Mouse (Mus musculus) CH12.LX (cell line): Measurements from ENCODE around the gene Srarp. TPM values are rescaled to one million over a fixed set of nuclear protein-coding genes. Genes with fewer than 3 reads are reported as not detected.

Experiments
- DNase-seq: peaks from one replicate; pipeline ENCODE4 v3.0.0-alpha.2; 2013; ENCODE audit errors: extremely low read depth
- H3K27ac ChIP-seq: 2 replicates; pipeline ENCODE4 v1.5.1; 2012; ENCODE audit warnings: low read depth, mild to moderate bottlenecking, control low read depth, moderate library complexity; ENCODE audit not compliant: insufficient read depth
- H3K27me3 ChIP-seq: replicated peaks from 2 replicates; pipeline ENCODE3; 2012; ENCODE audit warnings: inconsistent platforms
- H3K36me3 ChIP-seq, 2 experiments: replicated peaks in 1 of 2; 2 replicates each; pipeline versions ENCODE3 to v1.6.1; 2012; ENCODE audit warnings: inconsistent platforms in 1 of 2, low read length in 1 of 2, mild to moderate bottlenecking in 1 of 2, mixed read lengths in 1 of 2, moderate library complexity in 1 of 2; ENCODE audit not compliant: control insufficient read depth in 1 of 2, insufficient read depth in 1 of 2
- H3K4me1 ChIP-seq, 2 experiments: 2 replicates each; pipeline ENCODE4 v1.6.1; 2012; ENCODE audit warnings: inconsistent platforms in 1 of 2, moderate library complexity in 1 of 2; ENCODE audit not compliant: insufficient read depth in 2 of 2, control insufficient read depth in 1 of 2
- H3K4me2 ChIP-seq: 2 replicates; pipeline ENCODE4 v1.6.1; 2012; ENCODE audit warnings: low read depth, mild to moderate bottlenecking, control low read depth; ENCODE audit not compliant: poor library complexity, insufficient read depth, severe bottlenecking
- H3K4me3 ChIP-seq, 3 experiments: fragments of 150-350 bp in 1 of 3; sonication (generic) in 1 of 3; replicated peaks in 1 of 3; 2 replicates each; pipeline versions ENCODE3 to v1.5.1; 2011 to 2012; ENCODE audit warnings: low read depth in 2 of 3, low read length in 2 of 3, mild to moderate bottlenecking in 2 of 3, moderate library complexity in 2 of 3, control low read depth in 1 of 3, improper control_type of control experiment in 1 of 3, inconsistent platforms in 1 of 3, mixed read lengths in 1 of 3; ENCODE audit not compliant: poor library complexity in 1 of 3
- H3K79me2 ChIP-seq: replicated peaks from 2 replicates; pipeline ENCODE4 v1.6.1; 2012; ENCODE audit warnings: mild to moderate bottlenecking, moderate library complexity; ENCODE audit not compliant: control insufficient read depth, poor library complexity, insufficient read depth, severe bottlenecking; ENCODE audit errors: extremely low read depth
- H3K9ac ChIP-seq: 2 replicates; pipeline ENCODE4 v1.6.1; 2012; ENCODE audit warnings: low read depth, mild to moderate bottlenecking, control low read depth, moderate library complexity; ENCODE audit not compliant: insufficient read depth
- H3K9me3 ChIP-seq: replicated peaks from 2 replicates; pipeline ENCODE3; 2012; ENCODE audit warnings: low read length, inconsistent platforms, mixed read lengths
- CHD1 ChIP-seq: IDR thresholded peaks from 2 replicates; pipeline ENCODE4 v1.6.1; 2012; ENCODE audit warnings: low read depth, low read length, improper control_type of control experiment, inconsistent platforms
- CHD2 ChIP-seq: IDR thresholded peaks from 2 replicates; pipeline ENCODE4 v1.6.1; 2011; ENCODE audit warnings: low read length, improper control_type of control experiment
- E2F4 ChIP-seq: IDR thresholded peaks from 2 replicates; pipeline ENCODE4 v1.6.1; 2011; ENCODE audit warnings: low read depth, low read length, improper control_type of control experiment; ENCODE audit not compliant: insufficient replicate concordance
- ELF1 ChIP-seq: IDR thresholded peaks from 2 replicates; pipeline ENCODE4 v1.6.1; 2014; ENCODE audit warnings: low read depth, mild to moderate bottlenecking, inconsistent platforms, low read length, improper control_type of control experiment
- GABPA ChIP-seq: IDR thresholded peaks from 2 replicates; pipeline ENCODE4 v1.6.1; 2012; ENCODE audit warnings: low read depth, low read length, improper control_type of control experiment, inconsistent platforms; ENCODE audit not compliant: insufficient replicate concordance
- JUND ChIP-seq: conservative IDR thresholded peaks from 2 replicates; pipeline ENCODE4 v1.6.1; 2011; ENCODE audit warnings: low read depth, low read length, improper control_type of control experiment
- MAFK ChIP-seq: IDR thresholded peaks from 2 replicates; pipeline ENCODE4 v1.6.1; 2011; ENCODE audit warnings: low read length, improper control_type of control experiment; ENCODE audit not compliant: insufficient replicate concordance
- MAZ ChIP-seq: IDR thresholded peaks from 2 replicates; pipeline ENCODE4 v1.6.1; 2012; ENCODE audit warnings: low read depth, mild to moderate bottlenecking, inconsistent platforms, low read length, improper control_type of control experiment, moderate library complexity
- MEF2A ChIP-seq: IDR thresholded peaks from 2 replicates; pipeline ENCODE4 v1.6.1; 2014; ENCODE audit warnings: low read depth, mild to moderate bottlenecking, inconsistent platforms, low read length, improper control_type of control experiment, borderline replicate concordance
- MXI1 ChIP-seq: IDR thresholded peaks from 2 replicates; pipeline ENCODE4 v1.6.1; 2011; ENCODE audit warnings: mild to moderate bottlenecking, low read depth, low read length, improper control_type of control experiment
- NRF1 ChIP-seq: IDR thresholded peaks from 2 replicates; pipeline ENCODE4 v1.6.1; 2014; ENCODE audit warnings: low read depth, mild to moderate bottlenecking, inconsistent platforms, low read length, improper control_type of control experiment, moderate library complexity
- POLR2A ChIP-seq: IDR thresholded peaks from 2 replicates; pipeline ENCODE4 v1.6.1; 2011; ENCODE audit warnings: low read depth, mild to moderate bottlenecking, improper control_type of control experiment, low read length
- RAD21 ChIP-seq: IDR thresholded peaks from 2 replicates; pipeline ENCODE4 v1.6.1; 2011; ENCODE audit warnings: low read depth, mild to moderate bottlenecking, low read length, improper control_type of control experiment, moderate library complexity
- SIN3A ChIP-seq: IDR thresholded peaks from 2 replicates; pipeline ENCODE4 v1.6.1; 2012; ENCODE audit warnings: low read length, improper control_type of control experiment, inconsistent platforms
- SMC3 ChIP-seq: IDR thresholded peaks from 2 replicates; pipeline ENCODE4 v1.6.1; 2011; ENCODE audit warnings: low read depth, low read length, improper control_type of control experiment
- TBP ChIP-seq: conservative IDR thresholded peaks from 2 replicates; pipeline ENCODE4 v1.6.1; 2011; ENCODE audit warnings: low read depth, low read length, improper control_type of control experiment
- TCF12 ChIP-seq: IDR thresholded peaks from 2 replicates; pipeline ENCODE4 v1.6.1; 2014; ENCODE audit warnings: low read depth, mild to moderate bottlenecking, inconsistent platforms, low read length, improper control_type of control experiment
- ZC3H11A ChIP-seq: IDR thresholded peaks from 2 replicates; pipeline ENCODE4 v1.6.1; 2012; ENCODE audit warnings: low read depth, mild to moderate bottlenecking, inconsistent platforms, low read length, improper control_type of control experiment
- ZNF384 ChIP-seq: IDR thresholded peaks from 2 replicates; pipeline ENCODE4 v1.6.1; 2012; ENCODE audit warnings: low read depth, low read length, improper control_type of control experiment, inconsistent platforms
- dilution Hi-C: fragments of 300-500 bp; cut with MboI; formaldehyde crosslinking; loops from 2 replicates; pipeline ENCODE4 v1.14.3; 2020; ENCODE audit warnings: low sequenced_read_pairs; ENCODE audit not compliant: extremely low pct_unique_long_range_greater_than_20kb, extremely low pct_ligation_motif_present
- in situ Hi-C: fragments of 300-500 bp; cut with MboI; formaldehyde crosslinking; loops from 3 replicates; pipeline ENCODE4 v1.14.3; 2019; ENCODE audit warnings: low sequenced_read_pairs, low pct_ligation_motif_present, low pct_unique_long_range_greater_than_20kb, mixed read lengths
- polyA plus RNA-seq: library from polyadenylated mRNA; unstranded; fragments of >175 nt; gene quantifications from 2 replicates; pipeline ENCODE4 v1.2.1, GENCODE M21; 2012; ENCODE audit warnings: low read depth; ENCODE audit not compliant: insufficient read length
- total RNA-seq, 2 experiments: library from RNA; depleted of rRNA; stranded (reverse); fragments of 300-350 nt in 1 of 2; fragments of >200 nt in 1 of 2; gene quantifications; 2 replicates each; pipeline ENCODE4 v1.2.3; 2012 to 2014

Srarp gene
- total and polyA plus RNA-seq, 3 experiments = not detected

DNA sequence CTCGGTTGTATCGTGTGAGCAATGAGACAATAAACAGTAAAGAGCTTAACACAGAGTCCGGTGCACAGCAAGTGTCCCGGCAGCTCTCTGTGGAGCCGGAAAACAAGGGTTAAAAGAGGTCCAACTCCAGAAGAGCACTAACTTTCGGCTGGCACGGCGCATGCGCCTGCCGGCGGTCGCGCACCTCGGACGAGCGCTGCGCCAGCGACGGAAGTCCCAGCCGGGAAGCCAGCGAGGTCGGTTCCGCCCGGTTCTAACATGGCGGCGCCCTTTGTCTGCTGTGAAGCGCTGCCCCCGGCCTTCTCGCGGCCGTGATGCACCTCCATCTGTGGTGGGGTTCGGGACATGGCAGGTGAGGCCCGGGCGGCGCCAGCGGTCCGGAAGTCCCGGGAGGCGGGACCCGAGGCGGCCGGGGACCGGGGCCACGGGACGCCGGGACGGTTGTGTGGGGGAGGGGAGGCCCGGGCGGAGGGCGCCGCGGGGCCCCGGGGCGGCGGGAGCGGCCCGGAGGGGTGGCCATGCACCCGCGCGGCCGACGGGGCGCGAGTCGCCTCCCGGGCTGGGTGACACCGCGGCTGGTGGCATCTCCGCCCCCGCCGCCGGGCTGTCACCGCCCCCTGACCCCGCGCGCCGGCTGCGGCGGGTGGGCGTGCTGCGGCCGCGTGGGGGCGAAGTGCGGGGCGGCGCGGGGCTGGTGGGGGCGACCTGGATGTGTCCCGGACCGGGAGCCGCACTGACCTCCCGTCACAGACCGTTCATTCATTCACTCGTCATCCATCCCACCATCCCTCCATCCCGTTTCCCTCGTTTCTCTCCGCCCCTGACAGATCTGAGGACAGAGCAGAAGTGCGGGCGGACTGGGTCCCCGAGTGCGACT lies 8.8 kb upstream of the Srarp start, which contains the start of gene Zbtb17 (continued):
- TF ChIP-seq CHD1 = no peak
- TF ChIP-seq ZC3H11A = no peak
- no peak for TF ChIP-seq ZNF384
- TF ChIP-seq RAD21 = no peak

DNA sequence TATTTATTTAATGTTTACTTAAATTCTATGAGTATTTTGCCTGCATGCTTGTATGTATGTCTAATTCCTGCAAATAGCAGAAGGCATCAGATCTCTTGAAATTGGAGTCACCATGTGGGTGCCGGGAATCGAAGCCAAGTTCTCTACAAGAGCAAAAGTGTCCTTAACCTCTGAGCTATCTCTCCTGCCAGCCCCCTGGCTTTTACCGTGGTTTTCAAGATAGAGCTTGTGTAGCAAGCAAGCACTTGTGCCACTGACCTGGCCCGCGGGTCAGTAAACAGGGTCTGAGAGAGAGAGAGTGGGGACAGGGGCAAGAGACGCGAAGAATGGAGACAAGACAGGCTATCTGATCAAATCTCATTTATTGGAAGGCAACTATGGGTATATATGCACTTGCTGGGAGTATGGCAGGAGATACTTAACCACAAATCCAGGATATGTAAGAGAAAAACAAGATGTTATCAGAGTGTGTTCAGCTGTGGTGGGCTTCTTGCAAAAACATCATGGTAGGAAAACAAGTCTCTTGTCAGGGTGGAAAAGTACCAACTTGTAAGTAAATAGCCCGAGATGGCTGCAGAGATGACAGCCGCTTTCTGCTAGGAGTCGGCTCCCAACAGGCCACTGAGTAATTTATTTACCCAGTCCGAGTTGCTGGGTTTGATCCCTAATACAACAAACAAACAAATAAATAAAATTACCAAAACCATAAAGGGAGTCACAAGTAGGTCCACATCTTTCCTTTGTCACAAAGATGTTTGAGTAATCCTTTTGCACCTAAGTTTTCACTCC lies 7.9 kb upstream of the Srarp start:
- DNase-seq = no peak
- no peaks in the 10 kb centered on the region for H3K9me3 ChIP-seq
- peak overlapping the region; percentile 84 for H3K4me2 ChIP-seq
- peaks cover 12% of the 10 kb centered on the region for H3K79me2 ChIP-seq
- peaks cover 3% of the 10 kb centered on the region for H3K27me3 ChIP-seq
- dilution Hi-C loops (no loop called here), in situ Hi-C loops (no loop called here)
- TF ChIP-seq GABPA (no peak), TCF12 (no peak), E2F4 (no peak), SIN3A (no peak), NRF1 (no peak), MEF2A (no peak), POLR2A (no peak), MAFK (no peak), SMC3 (no peak), ELF1 (no peak), MAZ (no peak), CHD2 (no peak), ZC3H11A (no peak), JUND (no peak), MXI1 (no peak), TBP (no peak)
- H3K9ac ChIP-seq = peak overlapping the region; percentile 70
- peak overlapping the region; percentile 75 to 90 (median 76) for H3K4me3 ChIP-seq
- no peak overlapping the region for H3K27ac ChIP-seq
- H3K36me3 ChIP-seq = peaks cover 12 to 27% of the 10 kb centered on the region in 2 experiments
- H3K4me1 ChIP-seq = peaks cover 9 to 22% of the 10 kb centered on the region in 2 experiments
